Mouse (Mus musculus): Measurements from ENCODE around the gene Bahd1.
A peak's percentile ranks its signal among the peaks of the same experiment; 100 is the strongest.

Bahd1 gene

DNA sequence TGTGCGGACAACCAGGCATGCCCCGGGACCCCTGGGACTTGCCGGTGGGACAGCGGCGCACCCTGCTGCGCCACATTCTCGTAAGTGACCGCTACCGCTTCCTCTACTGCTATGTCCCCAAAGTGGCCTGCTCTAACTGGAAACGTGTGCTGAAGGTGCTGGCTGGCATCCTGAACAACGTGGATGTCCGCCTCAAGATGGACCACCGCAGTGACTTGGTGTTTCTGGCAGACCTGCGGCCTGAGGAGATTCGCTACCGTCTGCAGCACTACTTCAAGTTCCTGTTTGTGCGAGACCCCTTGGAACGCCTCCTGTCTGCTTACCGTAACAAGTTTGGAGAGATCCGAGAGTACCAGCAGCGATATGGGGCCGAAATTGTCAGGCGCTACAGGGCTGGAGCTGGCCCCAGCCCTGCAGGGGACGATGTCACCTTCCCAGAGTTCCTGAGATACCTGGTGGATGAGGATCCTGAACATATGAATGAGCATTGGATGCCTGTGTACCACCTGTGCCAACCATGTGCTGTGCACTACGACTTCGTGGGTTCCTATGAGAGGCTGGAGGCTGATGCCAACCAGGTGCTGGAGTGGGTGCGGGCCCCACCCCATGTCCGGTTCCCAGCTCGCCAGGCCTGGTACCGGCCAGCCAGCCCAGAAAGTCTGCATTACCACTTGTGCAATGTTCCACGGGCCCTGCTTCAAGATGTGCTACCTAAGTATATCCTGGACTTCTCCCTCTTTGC lies 27.0 kb downstream of the Bahd1 start:
- DNase-seq (ENCODE audit: inconsistent age in 2 of 2, low spot score in 1 of 2), result no peak

DNA sequence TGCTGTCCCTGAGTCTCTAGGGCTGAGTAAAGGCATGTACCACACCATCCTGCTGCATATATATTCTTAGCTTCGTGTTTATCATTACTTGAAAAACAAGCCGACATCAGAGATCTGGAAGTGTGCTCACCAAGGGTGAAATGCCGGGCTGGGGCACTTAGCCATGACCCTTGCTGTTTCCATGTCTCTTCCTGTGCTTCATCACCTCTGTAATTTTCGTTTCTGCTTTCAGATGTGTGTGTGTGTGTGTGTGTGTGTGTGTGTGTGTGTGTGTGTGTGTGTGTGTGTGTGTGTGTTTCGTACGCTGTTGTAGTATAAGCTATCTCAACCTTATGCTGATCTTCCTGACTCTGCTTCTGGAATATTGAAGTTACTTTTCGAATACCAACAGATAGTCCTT lies 41.2 kb downstream of the Bahd1 start:
- DNase-seq (ENCODE audit: inconsistent age in 2 of 2, low spot score in 1 of 2), result no peak

DNA sequence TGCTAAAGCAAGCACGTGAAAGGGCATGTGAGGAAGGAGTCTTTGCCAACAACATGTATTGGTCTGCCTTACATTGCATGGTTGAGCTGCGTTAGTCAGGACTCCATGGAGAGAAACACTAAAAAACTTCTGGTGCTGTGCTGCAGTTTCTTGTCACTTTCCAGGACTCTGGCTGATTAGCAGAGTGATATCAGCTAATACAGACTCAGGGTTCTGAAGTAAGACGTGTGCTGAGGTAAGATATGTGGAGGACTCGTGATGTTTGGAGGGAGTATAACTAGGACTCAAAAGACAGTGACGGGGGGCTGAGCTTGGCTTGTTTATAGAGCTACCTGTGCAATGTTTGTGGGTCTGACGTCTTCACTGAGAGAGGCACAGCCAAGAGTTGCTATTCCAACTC lies 43.1 kb downstream of the Bahd1 start:
- DNase-seq (ENCODE audit: inconsistent age in 2 of 2, low spot score in 1 of 2), result no peak

DNA sequence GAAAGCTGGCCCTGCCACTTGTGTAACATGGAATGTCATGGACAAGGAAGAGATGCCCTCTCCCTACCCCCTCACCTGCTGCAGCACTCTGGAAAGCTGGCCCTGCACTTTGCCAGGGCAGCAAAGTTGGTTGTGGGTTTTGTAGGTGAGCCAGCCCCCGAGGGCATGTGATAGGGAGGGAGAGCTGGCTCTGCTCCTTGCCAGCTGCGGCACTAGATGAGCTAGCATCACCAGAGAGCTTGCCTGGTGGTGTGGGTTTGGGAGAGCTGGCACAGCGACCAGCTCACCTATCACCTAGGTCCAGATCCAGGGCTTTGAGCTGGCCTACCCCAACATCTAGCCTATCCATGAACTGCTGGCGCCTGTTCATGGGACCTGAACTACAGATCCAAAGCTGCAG lies 48.6 kb downstream of the Bahd1 start:
- DNase-seq (ENCODE audit: inconsistent age in 2 of 2, low spot score in 1 of 2), result no peak

DNA sequence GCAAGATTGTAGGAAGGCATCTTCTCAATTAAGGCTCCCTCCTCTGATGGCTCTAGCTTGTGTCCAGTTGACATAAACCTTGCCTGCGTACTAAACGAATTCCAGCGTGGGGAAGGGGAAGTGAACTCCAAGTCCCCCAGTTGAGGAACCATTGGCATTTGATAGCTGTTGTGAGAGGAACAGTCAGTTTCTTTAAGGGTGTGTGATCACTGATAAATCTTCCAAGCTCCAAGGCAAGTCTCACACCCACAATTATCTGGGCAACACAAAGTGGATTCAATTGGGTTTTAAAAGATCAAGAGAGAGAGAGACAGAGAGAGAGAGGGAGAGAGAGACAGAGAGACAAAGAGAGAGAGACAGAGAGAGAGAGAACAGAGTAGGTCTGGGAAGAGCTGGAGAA lies 49.5 kb downstream of the Bahd1 start:
- DNase-seq (ENCODE audit: inconsistent age in 2 of 2, low spot score in 1 of 2), result no peak

DNA sequence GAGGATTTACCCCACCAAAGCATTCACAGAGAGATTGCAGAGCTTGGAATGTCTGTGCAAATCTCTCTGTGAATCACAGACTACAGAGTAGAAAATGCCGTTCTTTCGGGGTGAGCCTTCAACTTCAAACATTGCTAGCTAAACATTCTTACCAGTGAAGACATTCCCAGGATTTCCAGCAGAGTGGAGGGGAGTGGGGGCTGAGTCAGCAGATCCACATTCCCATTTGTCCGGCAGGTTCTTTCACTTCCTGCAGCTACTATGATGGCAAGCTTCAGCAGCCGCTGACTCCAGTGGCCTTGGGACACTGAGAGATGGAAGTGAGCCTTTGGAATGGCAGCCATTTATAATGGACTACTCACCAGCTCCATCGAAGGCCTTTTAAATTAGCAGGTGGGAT lies 56.3 kb downstream of the Bahd1 start:
- DNase-seq (ENCODE audit: inconsistent age in 2 of 2, low spot score in 1 of 2), result peak; percentile 27 to 66

DNA sequence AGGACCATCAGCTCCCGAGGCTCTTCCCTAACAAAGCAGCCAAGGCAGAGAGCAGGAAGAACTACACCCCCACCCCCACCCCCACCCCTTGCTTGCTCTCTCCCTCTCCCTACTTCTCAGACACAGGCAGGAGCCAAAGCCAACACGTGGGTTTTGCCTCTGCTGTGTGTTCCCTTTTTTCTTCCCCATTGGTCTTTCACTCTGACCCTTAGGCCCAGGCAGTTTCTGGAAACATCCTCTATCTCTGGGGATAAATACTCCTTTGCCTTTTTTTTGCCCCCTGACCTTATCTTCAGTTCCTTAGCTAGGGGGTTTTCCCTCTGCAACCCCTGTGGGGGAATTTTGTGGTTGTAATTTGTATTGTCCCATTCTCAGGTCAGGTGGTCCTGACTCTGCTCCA lies 59.5 kb downstream of the Bahd1 start:
- DNase-seq (ENCODE audit: inconsistent age in 2 of 2, low spot score in 1 of 2), result no peak

DNA sequence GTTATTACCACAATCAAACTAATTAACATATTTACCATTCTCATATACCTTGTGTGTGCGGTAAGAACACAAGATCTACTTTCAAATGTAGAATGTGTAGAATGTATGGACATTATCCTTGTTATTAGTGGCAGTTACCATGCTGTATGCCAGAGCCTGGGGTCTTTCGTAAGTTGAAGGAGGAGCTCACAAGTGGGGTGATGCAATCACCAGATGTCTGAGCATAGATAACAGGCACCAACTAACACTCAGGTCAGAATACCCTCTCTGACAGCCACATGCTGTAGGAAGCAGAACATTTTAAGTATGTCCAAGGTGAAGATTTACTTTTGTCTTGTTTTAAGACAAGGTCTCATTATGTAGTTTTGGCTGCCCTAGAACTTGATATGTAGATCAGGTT lies 60.2 kb downstream of the Bahd1 start:
- no peak for DNase-seq (ENCODE audit: inconsistent age in 2 of 2, low spot score in 1 of 2)

DNA sequence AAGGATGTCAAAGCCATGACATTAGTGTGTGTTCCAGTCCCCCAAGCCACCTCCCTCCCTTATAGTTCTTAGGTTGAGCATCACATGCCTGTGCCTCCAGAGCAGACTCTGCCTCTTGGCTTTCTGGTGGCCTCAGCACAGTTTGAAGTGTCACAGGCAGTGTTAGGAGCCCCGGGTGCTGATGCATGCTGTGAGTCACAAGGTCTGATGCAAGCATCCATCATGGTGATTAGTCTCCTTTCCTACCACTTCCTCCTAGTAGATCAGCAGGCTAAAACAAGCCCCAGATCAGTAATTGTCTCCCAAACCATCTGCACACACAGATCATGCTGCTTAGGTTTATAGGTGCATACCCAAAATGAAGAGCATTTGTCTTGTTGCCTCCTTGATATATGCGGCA lies 61.4 kb downstream of the Bahd1 start:
- peak; percentile 79 to 86 for DNase-seq (ENCODE audit: inconsistent age in 2 of 2, low spot score in 1 of 2)

DNA sequence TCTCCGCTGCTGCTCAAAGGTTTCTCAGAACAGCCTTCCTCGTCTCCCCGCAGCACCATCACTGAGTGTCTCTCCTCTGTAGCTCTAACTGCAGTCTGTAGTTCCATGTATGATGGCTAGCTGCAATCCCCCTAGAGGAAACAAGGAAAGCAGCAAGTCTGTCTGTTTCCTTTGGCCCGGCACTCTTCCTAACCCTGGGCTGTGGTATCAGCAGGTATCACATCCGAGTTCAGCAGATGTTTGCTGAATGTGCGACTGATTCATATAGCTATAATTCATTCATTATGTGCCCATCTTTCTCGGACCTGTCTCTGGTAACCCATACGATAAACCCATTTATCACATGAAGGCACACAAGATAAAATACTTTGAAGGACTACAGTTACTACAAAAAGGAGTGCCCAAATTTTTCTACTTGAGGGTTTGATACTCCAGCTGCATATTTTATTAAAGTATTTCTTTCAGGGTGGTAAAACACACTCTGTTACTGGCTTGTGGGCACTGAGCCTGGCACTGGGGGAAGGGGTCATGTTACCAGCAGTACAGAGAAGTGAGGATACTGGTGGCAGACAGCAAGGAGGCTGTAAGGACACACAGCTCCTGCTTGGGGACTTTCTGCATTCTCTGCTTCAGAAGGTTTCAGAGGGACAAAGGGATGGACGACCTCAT lies 63.0 kb downstream of the Bahd1 start:
- DNase-seq (ENCODE audit: inconsistent age in 2 of 2, low spot score in 1 of 2), result no peak

DNA sequence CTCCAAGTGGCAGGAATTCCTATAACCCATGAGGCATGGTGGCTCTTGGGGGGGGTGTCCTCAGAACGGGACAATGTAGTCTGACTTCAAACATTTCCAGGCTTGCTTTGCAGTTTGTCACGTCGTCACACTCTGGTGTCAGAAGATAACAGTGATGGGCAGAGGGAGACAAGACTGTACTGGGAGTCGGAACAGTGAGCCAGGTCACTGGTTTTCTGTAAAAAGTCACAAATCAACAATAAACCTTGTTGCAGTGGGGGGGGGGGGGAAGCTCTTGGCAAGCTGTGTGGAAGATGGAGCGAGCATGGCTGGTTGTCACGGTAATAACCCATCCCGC lies 63.5 kb downstream of the Bahd1 start:
- no peak for DNase-seq (ENCODE audit: inconsistent age in 2 of 2, low spot score in 1 of 2)

DNA sequence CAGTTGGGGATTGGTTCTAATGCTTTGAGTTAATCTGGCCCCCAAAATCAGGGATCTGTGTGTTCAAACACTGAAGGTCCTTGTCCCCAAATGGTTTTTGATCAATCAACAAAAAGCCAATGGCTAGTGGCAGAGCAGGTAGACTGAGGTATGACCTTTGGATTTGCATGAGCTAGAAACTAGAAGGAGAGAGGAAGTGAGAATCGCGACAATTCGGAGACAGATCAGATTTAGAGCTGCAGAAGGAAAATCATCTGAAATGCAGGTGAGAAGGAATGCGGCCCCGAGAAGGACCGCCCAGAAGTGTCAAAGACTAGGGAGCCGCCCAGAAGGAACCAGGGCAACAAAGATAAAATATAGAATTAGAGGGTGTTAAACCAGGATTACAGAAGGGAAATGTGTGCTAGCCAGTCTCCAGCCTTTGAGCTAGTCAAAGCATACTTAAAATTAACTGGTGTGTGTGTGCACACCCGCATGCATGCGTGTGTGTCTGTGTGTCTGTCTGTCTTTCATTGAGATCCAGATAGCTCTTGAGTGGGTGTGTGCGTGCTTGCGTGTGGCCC lies 69.5 kb downstream of the Bahd1 start:
- DNase-seq (ENCODE audit: inconsistent age in 2 of 2, low spot score in 1 of 2), result no peak

DNA sequence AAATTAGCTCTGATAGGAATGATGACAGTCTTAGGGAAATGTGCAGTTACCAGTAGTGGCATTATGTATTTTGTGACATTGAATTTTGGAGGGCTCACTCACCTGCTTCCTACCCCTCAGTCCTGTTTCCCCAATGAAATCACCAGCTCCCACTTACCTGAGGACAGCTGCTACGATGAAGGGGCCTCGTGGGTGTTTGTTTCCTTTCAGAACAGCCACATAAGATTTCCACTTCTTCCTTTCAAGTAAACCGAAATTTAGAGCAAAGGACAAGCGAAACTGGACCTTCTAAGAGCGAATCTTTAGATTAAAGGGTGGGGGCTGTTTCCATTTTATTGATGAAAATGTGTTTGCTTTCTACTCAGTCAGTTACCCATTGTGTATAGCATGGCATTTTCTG lies 71.9 kb downstream of the Bahd1 start:
- no peak for DNase-seq (ENCODE audit: inconsistent age in 2 of 2, low spot score in 1 of 2)

DNA sequence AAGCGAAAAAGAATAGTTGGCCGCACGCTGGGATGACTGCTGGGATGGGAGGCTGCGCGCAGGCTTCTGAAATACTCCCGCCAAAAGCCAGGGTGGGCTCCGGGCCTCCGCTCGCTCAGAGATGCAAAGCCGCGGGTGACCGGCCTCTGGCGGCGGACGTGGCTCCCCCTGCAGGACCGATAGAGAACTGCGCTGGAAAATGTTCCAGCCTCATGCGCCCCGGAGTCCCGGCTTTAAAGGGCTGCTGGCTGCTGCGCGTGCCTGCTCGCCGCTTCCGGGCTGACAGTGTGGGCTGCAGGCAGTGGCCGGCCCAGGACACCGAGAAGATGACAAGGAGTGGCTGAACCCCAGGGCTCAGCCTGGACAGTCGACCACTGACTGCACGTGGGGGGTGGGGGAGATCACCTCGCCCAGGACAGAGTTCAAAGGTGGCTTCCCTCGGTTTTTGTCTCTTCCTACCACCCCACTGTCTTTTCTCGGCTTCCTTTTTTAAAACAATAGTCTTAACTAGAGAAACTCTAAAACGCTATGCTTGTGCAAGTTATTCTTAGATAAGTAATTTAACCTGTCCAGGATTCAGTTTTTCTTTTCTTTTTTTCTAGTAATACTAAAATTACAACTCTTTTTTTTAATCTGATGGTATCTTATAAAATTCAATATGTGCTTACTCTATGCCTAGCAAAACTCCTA lies 72.7 kb downstream of the Bahd1 start:
- DNase-seq (ENCODE audit: inconsistent age in 2 of 2, low spot score in 1 of 2), result peak; percentile 90 to 96

All from adrenal gland, adult (tissue).